Mouse (Mus musculus): Measurements from ENCODE around the gene Nfia.

Nfia gene

GRCm38 (mm10) chr4:98142879-98143436 lies 370.4 kb downstream of the Nfia start:
- DNase-seq (ENCODE audit: low read depth) = no peak

GRCm38 (mm10) chr4:98150576-98150975 lies 378.0 kb downstream of the Nfia start:
- DNase-seq (ENCODE audit: low read depth) = no peak

GRCm38 (mm10) chr4:98157921-98158320 lies 385.4 kb downstream of the Nfia start:
- DNase-seq (ENCODE audit: low read depth) = no peak

GRCm38 (mm10) chr4:98166379-98166778 lies 393.8 kb downstream of the Nfia start:
- DNase-seq (ENCODE audit: low read depth) = no peak
